ENCODE assay signal across 9 mouse cellular contexts in the genomic region with DNA sequence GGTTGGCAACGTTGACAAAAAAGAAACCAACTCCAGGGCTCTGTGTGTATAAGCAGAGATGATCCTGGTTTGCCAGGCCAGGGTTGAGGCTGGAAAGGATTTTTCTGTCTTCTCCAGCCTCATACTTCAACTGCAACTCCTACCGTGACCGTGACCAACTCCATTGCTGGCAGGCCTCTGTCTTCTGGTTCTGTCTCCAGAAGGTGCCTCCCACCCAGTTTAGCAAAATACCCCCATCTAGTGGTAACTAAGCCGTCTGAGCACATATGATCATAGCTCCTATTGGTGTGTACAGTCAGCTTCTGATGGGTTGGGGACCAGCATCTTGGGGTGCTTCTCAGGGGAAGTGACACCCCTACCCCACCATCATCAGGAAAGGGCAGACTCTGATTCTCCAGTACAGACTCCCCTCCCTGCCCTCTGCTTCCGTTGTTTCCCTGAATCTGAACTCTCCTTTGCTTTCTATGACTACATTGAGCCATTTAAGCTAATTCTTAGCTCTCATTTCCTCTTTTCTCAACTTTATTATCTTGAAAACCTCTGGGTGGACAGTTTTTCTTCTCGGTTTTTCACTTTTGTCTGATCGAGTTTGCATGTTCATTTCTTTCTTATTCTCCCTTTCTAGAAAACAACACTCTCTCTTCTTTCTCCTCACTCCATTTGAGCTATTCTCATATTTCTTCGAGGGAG.
A peak's percentile ranks its signal among the peaks of the same experiment; 100 is the strongest.
DNase-seq lines count a peak whose midpoint lies in the region; ATAC-seq and TF ChIP-seq lines count a peak whose summit lies in the region.
"Had no signal": no experiment of that assay in that cellular context is flagged by ENCODE, and none has a peak within 500 bp of the region (broad histone marks: within the 10 kb centered on the region; RNA-seq: fewer than 3 reads in every experiment).

No protein-coding gene starts in this region.

- WGBS in lung, embryonic 16.5 days: 53% methylated on average over 8 of the region's 8 CpGs

- no peak overlapping the region for H3K27ac ChIP-seq in lung, embryonic 16.5 days (ENCODE audit: low read length)
- H3K27ac ChIP-seq: limb, embryonic 15.5 days had no signal

- peak; percentile 56; the same call in 1 of the 2 replicates for TF ChIP-seq CTCF in brain, embryonic 14.5 days (IDR thresholded peaks at IDR 0.05; ENCODE audit: borderline replicate concordance, extremely low read depth, insufficient read depth, insufficient read length)

- no peak overlapping the region for H3K9ac ChIP-seq in lung, embryonic 16.5 days (ENCODE audit: low read length)
- H3K9ac ChIP-seq: limb, embryonic 15.5 days had no signal

- intact Hi-C loops in gastrocnemius, postnatal 36 days (cut with DNase I): loop anchor here (5.0 kb wide), 1 partner anchor 111 kb away; no protein-coding TSS in a partner anchor

- DNase-seq in frontal cortex, postnatal 14 days (ENCODE audit: low spot score in 2 of 2): no peak
- no peak for DNase-seq in lung, postnatal 4 days
- peak; percentile 68 for DNase-seq in brain, embryonic 14.5 days (ENCODE audit: low read depth)
- peak; percentile 42 for DNase-seq in mesoderm, embryonic 11.5 days (ENCODE audit: low read depth, low spot score)
- no peak for DNase-seq in gastrocnemius, postnatal 36 days
- no peak for DNase-seq in spleen, postnatal 14 days (ENCODE audit: low spot score in 2 of 2)

- no peaks in the 10 kb centered on the region for H3K9me3 ChIP-seq in lung, embryonic 16.5 days (ENCODE audit: control insufficient read depth, low read length)
- H3K9me3 ChIP-seq: limb, embryonic 15.5 days had no signal

- no peak overlapping the region for H3K4me3 ChIP-seq in lung, embryonic 16.5 days (ENCODE audit: low read length)
- H3K4me3 ChIP-seq: limb, embryonic 15.5 days had no signal

- no peak for TF ChIP-seq POLR2A in brain, embryonic 14.5 days (IDR thresholded peaks at IDR 0.05; ENCODE audit: borderline replicate concordance, extremely low read depth, insufficient read depth, insufficient read length, poor library complexity, severe bottlenecking)

- no peaks in the 10 kb centered on the region for H3K36me3 ChIP-seq in lung, embryonic 16.5 days (ENCODE audit: control insufficient read depth, insufficient read depth, low read length)
- H3K36me3 ChIP-seq: limb, embryonic 15.5 days had no signal

- H3K27me3 ChIP-seq in lung, embryonic 16.5 days (ENCODE audit: control insufficient read depth, insufficient read depth, low read depth, low read length): no peaks in the 10 kb centered on the region
- H3K27me3 ChIP-seq: limb, embryonic 15.5 days had no signal

- peak; percentile 97 for ATAC-seq in frontal cortex, adult (ENCODE audit: low TSS enrichment)
- peak; percentile 73; the same call in 1 of the 2 replicates for ATAC-seq in lung, embryonic 16.5 days (ENCODE audit: low read depth)

- no peak overlapping the region for H3K4me2 ChIP-seq in lung, embryonic 16.5 days (ENCODE audit: low read depth, low read length)
- H3K4me2 ChIP-seq: limb, embryonic 15.5 days had no signal

- no peaks in the 10 kb centered on the region for H3K4me1 ChIP-seq in lung, embryonic 16.5 days (replicated peaks; ENCODE audit: control insufficient read depth, insufficient read depth, low read length)
- H3K4me1 ChIP-seq: limb, embryonic 15.5 days had no signal

Comparison
In these comparisons a context has a peak if more than half of its experiments do, and no peak if none do; other contexts are left out.
1. DNase-seq: peak in brain, embryonic 14.5 days (single experiment) and mesoderm, embryonic 11.5 days (single experiment); none in frontal cortex, postnatal 14 days (0 of 2), lung, postnatal 4 days (0 of 2), gastrocnemius, postnatal 36 days (0 of 2) and spleen, postnatal 14 days (0 of 2).